Mouse (Mus musculus) thymus, adult 18-20 months (tissue): ENCODE results near the gene Usp21.

Experiments
- DNase-seq, 2 experiments: peaks; one replicate each; pipeline ENCODE4 v3.0.0; 2022; ENCODE audit warnings: mixed read lengths in 2 of 2

Usp21 gene

GRCm38 (mm10) chr1:171239992-171240744 lies 47.6 kb downstream of the Usp21 start:
- DNase-seq, result no peak

- no peak for DNase-seq
Measured at GRCm38 (mm10) chr1:171238463-171238862, 49.3 kb downstream of the Usp21 start.

- DNase-seq, result no peak
Measured at GRCm38 (mm10) chr1:171237438-171237837, 50.4 kb downstream of the Usp21 start.

- no peak for DNase-seq
Measured at GRCm38 (mm10) chr1:171235791-171236190, 52.0 kb downstream of the Usp21 start.

GRCm38 (mm10) chr1:171234538-171234937 lies 53.3 kb downstream of the Usp21 start:
- no peak for DNase-seq

GRCm38 (mm10) chr1:171234126-171234525 lies 53.7 kb downstream of the Usp21 start, which contains the start of gene Fcer1g:
Fcer1g (minus strand) TSS chr1:171234365.
- DNase-seq, result no peak

GRCm38 (mm10) chr1:171232800-171233730 lies 54.7 kb downstream of the Usp21 start:
- DNase-seq, result no peak

- no peak for DNase-seq
Measured at GRCm38 (mm10) chr1:171232348-171232747, 55.4 kb downstream of the Usp21 start.
